Mouse (Mus musculus) intestine, embryonic 16.5 days (tissue): Measurements from ENCODE around the gene Fut2. TPM values are rescaled to one million over a fixed set of nuclear protein-coding genes. Genes with fewer than 3 reads are reported as not detected.

ENCODE experiments used
- ATAC-seq: fragments of 200-750 bp; cut with Nextera tagmentation; 2 replicates; pipeline ENCODE4 v1.8.0; 2017; ENCODE audit warnings: moderate TSS enrichment, moderate library complexity
- H3K27ac ChIP-seq: fragments of 300-500 bp; sonication (generic); 2 replicates; pipeline ENCODE4 v1.5.1; 2014; ENCODE audit warnings: mild to moderate bottlenecking, low read length
- H3K27me3 ChIP-seq: fragments of 300-500 bp; sonication (generic); replicated peaks from 2 replicates; pipeline ENCODE4 v1.6.1; 2014; ENCODE audit warnings: low read length, control low read depth, mixed read lengths; ENCODE audit not compliant: control insufficient read depth, insufficient read depth
- H3K36me3 ChIP-seq: fragments of 300-500 bp; sonication (generic); 2 replicates; pipeline ENCODE4 v1.6.1; 2014; ENCODE audit warnings: low read length, control low read depth; ENCODE audit not compliant: control insufficient read depth, insufficient read depth
- H3K4me1 ChIP-seq: fragments of 300-500 bp; sonication (generic); 2 replicates; pipeline ENCODE4 v1.6.1; 2014; ENCODE audit warnings: low read length, control low read depth, mixed read lengths; ENCODE audit not compliant: control insufficient read depth, insufficient read depth
- H3K4me2 ChIP-seq: fragments of 300-500 bp; sonication (generic); 2 replicates; pipeline ENCODE4 v1.6.1; 2014; ENCODE audit warnings: low read depth, low read length, control low read depth
- H3K4me3 ChIP-seq: fragments of 300-500 bp; sonication (generic); 2 replicates; pipeline ENCODE4 v1.5.1; 2014; ENCODE audit warnings: mild to moderate bottlenecking, low read length
- H3K9ac ChIP-seq: fragments of 300-500 bp; sonication (generic); 2 replicates; pipeline ENCODE4 v1.6.1; 2014; ENCODE audit warnings: low read depth, low read length
- H3K9me3 ChIP-seq: fragments of 300-500 bp; sonication (generic); 2 replicates; pipeline ENCODE4 v1.6.1; 2016; ENCODE audit warnings: low read length, control low read depth; ENCODE audit not compliant: control insufficient read depth
- WGBS: fragments of 180-500 bp; shearing (Covaris S2); extraction: QIAGEN DNeasy Blood & Tissue Kit; methylation state at CpG from one replicate; pipeline ENCODE4 v1.1.7; 2014; 5-methylcytosine and 5-hydroxymethylcytosine counted together
- polyA plus RNA-seq: library from polyadenylated mRNA; unstranded; fragments of >200 nt; fragmentation: Nextera tagmentation; extraction: Ambion mirVana; gene quantifications from 2 replicates; pipeline ENCODE4 v1.2.1, GENCODE M21; 2015

Fut2 gene
- polyA plus RNA-seq, 1 experiment from 2014 or later, result 21.7 TPM

DNA sequence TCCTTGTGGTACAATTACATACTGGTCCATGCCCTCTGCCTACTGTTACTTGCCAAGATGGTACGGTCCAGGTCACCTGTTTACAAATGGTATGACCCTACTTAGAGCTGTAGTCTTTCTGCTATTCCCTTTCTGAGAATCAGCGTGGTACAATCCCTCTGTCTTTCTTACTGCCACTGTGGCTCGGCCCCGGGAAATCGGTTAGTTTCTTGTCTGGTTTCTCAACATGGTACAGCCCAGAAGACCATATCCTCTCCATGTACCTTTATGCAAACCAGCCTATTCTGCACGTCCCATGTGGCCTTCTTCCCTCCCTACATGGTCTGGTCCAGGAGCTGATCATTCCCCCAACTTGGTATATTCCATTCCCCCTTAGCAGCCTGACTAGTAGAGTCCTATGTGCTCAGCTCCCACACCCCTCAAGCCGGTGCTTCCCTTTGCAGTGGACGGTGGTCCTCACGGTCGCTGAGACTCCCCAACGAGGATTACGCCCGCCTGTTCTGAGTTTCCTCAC, 37.9 kb upstream of the Fut2 start:
- Histone ChIP-seq H3K9ac (peak overlapping the region; percentile 68), H3K36me3 (no peaks in the 10 kb centered on the region), H3K27ac (peak overlapping the region; percentile 89), H3K4me2 (peak overlapping the region; percentile 96), H3K4me1 (peaks cover 56% of the 10 kb centered on the region), H3K27me3 (peaks cover 16% of the 10 kb centered on the region), H3K4me3 (peak overlapping the region; percentile 70), H3K9me3 (no peaks in the 10 kb centered on the region)
- 1% methylated on average over 13 of the region's 13 CpGs for WGBS
- peak; percentile 47 for ATAC-seq

DNA sequence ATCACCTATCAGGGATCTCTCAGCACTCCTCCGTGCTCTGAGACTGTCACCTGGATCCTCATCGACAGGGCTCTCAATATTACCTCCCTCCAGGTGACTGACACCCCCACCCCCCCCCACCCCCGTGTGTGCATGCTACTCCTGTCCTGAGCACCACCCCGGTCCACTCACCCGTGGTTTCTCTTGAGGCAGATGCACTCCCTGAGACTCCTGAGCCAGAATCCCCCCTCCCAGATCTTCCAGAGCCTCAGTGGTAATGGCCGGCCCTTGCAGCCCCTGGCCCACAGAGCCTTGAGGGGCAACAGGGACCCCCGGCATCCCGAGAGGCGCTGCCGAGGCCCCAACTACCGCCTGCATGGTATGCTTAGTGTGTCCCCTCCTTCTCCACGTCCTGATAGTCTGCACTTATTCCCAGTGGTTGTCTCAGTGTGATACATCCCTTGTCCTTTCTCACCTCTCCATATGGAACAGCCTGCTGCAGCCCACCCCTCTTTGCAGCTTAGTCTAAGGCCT, 37.4 kb upstream of the Fut2 start:
- WGBS, result 49% methylated on average over 12 of the region's 12 CpGs
- peak overlapping the region; percentile 70 for H3K4me3 ChIP-seq
- peaks cover 20% of the 10 kb centered on the region for H3K27me3 ChIP-seq
- ATAC-seq, result no peak
- peak overlapping the region; percentile 68 for H3K9ac ChIP-seq
- H3K27ac ChIP-seq, result peak overlapping the region; percentile 89
- no peaks in the 10 kb centered on the region for H3K36me3 ChIP-seq
- peak overlapping the region; percentile 96 for H3K4me2 ChIP-seq
- no peaks in the 10 kb centered on the region for H3K9me3 ChIP-seq
- H3K4me1 ChIP-seq, result peaks cover 51% of the 10 kb centered on the region

DNA sequence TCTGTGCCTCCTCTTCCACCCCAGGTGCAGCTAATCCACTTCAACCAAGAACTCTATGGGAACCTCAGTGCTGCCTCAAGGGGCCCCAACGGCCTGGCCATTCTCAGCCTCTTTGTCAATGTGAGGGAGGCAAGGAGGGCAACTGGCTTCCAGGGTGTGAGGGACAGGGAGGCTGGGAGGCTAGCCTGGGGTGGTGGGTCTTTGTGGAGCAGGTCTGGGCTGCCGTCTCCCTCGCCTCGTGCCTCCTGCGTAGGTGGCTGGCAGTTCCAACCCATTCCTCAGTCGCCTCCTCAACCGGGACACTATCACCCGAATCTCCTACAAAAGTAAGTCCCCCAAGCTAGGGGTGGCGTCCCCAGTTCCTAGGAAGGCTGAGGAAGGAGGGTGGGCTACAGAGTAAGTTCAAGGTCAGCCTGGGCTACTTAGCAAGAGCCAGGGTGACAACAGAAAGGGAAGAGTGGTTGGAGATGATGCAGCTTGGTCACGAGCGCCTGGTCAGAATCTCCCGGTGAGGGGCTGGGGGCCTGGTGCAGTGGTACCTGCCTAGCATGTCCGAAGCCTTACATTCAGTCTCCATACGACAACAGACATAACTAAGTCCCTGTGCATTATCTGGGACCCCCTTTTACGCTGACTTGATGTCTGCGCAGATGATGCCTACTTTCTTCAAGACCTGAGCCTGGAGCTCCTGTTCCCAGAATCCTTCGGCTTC, 36.8 kb upstream of the Fut2 start:
- H3K4me1 ChIP-seq, result peaks cover 45% of the 10 kb centered on the region
- no peak overlapping the region for H3K4me3 ChIP-seq
- no peaks in the 10 kb centered on the region for H3K9me3 ChIP-seq
- WGBS, result 90% methylated on average over 17 of the region's 17 CpGs
- no peak overlapping the region for H3K4me2 ChIP-seq
- no peak overlapping the region for H3K27ac ChIP-seq
- no peak for ATAC-seq
- peaks cover 24% of the 10 kb centered on the region for H3K27me3 ChIP-seq
- H3K36me3 ChIP-seq, result no peaks in the 10 kb centered on the region
- peak overlapping the region; percentile 68; the same call in 1 of the 2 replicates for H3K9ac ChIP-seq

DNA sequence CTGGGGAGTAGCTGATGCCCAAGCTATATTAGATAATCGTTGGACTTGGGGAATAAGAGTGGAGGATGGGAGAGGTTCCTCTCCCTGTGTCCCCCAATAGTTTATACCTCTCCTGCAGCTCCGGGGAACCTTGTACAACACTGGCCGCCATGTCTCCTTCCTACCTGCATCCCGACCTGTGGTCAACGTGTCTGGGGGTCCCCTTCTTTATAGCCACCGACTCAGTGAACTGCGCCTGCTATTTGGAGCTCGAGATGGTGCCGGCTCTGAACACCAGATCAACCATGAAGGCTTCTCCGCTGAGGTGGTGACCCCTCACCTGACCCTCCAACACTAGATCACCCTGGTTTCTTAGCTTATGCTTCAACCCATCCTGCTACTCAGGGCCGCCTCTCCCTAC, 36.1 kb upstream of the Fut2 start:
- H3K4me2 ChIP-seq, result no peak overlapping the region
- no peak overlapping the region for H3K9ac ChIP-seq
- H3K4me1 ChIP-seq, result peaks cover 40% of the 10 kb centered on the region
- 93% methylated on average over 11 of the region's 11 CpGs for WGBS
- H3K27ac ChIP-seq, result no peak overlapping the region
- H3K36me3 ChIP-seq, result no peaks in the 10 kb centered on the region
- ATAC-seq, result no peak
- no peak overlapping the region for H3K4me3 ChIP-seq
- H3K27me3 ChIP-seq, result peaks cover 24% of the 10 kb centered on the region
- H3K9me3 ChIP-seq, result no peaks in the 10 kb centered on the region

DNA sequence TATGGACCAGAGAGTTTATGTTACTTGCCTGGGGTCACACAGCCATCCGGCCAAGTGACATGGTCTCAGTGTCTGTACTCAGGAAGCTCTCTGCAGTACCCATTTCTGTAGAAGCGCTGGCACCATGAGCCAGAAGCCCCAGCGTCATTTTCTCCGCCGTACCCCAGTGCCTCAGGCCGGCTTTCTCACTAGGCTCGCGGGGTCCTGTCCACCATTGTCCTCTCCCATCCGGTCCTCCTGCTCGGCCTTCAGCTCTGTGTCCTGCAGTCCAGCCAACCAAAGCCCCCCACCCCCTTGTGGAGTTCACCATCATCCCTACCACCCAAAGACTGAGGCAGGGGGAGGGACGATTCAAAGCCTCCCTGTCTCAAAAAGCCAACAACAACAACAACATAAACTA, 35.4 kb upstream of the Fut2 start:
- no peak for ATAC-seq
- Histone ChIP-seq H3K9ac (no peak overlapping the region), H3K36me3 (no peaks in the 10 kb centered on the region), H3K4me2 (no peak overlapping the region), H3K4me3 (no peak overlapping the region; the same call in 1 of the 2 replicates), H3K9me3 (no peaks in the 10 kb centered on the region), H3K4me1 (peaks cover 35% of the 10 kb centered on the region), H3K27ac (no peak overlapping the region), H3K27me3 (peaks cover 24% of the 10 kb centered on the region)
- 88% methylated on average over 11 of the region's 11 CpGs for WGBS

DNA sequence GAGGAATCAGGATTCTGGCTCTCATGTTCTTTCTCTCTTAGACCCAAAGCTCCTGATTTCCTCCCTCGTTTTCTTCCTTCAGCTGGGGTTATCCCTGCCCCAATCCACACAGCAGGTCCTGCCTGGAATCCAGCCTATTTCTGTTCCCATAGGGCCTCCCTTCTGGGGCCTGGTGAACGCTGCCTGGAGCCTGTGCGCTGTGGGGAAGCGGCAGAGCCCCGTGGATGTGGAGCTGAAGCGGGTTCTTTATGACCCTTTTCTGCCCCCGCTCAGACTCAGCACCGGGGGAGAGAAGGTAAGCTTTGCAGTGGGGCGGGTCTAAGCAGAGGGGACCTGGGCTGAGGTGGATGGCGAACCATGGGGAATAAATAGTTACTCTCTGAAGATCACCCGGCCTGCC, 34.9 kb upstream of the Fut2 start:
- H3K9me3 ChIP-seq, result no peaks in the 10 kb centered on the region
- 30% methylated on average over 11 of the region's 11 CpGs for WGBS
- H3K4me2 ChIP-seq, result peak overlapping the region; percentile 75
- peaks cover 30% of the 10 kb centered on the region for H3K4me1 ChIP-seq
- ATAC-seq, result no peak
- H3K36me3 ChIP-seq, result no peaks in the 10 kb centered on the region
- H3K27ac ChIP-seq, result peak overlapping the region; percentile 41; the same call in 1 of the 2 replicates
- H3K27me3 ChIP-seq, result peaks cover 24% of the 10 kb centered on the region
- H3K4me3 ChIP-seq, result peak overlapping the region; percentile 31
- peak overlapping the region; percentile 64 for H3K9ac ChIP-seq

DNA sequence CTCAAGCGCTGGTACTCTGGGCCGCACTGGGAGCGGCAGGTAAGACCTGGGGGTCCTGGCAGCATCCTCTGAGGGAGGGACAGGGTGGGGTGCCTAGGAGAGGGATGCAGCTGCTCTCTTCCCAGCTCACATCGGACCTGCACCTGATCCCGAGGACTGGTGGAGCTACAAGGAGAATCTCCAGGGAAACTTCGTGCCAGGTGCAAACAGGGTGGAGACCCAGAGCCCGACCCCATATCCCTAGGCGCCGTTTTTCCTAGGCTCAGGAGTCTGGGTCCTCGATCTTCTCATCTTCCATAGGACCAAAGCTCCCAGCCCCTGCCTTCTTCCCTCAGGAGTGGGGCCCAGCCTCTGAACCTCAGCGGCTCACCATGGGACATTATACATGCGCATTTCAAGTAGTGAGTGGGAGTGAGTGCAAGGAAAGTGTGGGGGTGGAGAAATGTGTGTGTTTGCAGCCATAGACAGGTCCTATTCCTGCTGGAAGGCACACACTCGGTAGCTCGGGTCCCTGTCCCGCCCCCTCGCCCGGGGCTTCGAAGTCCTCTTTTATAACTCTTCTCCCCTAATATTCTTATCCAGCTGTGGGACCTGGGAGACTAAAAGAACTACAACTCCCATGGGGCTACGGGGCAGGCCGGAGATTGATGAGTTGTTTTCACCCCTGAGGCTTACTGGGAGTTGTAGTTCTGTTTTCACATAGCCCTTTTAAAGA, 34.3 kb upstream of the Fut2 start:
- Histone ChIP-seq H3K4me3 (peak overlapping the region; percentile 43), H3K9me3 (no peaks in the 10 kb centered on the region), H3K4me2 (peak overlapping the region; percentile 75), H3K27me3 (peaks cover 24% of the 10 kb centered on the region), H3K36me3 (no peaks in the 10 kb centered on the region), H3K9ac (peak overlapping the region; percentile 66), H3K27ac (no peak overlapping the region), H3K4me1 (peaks cover 24% of the 10 kb centered on the region)
- WGBS, result 2% methylated on average over 20 of the region's 20 CpGs
- no peak for ATAC-seq

DNA sequence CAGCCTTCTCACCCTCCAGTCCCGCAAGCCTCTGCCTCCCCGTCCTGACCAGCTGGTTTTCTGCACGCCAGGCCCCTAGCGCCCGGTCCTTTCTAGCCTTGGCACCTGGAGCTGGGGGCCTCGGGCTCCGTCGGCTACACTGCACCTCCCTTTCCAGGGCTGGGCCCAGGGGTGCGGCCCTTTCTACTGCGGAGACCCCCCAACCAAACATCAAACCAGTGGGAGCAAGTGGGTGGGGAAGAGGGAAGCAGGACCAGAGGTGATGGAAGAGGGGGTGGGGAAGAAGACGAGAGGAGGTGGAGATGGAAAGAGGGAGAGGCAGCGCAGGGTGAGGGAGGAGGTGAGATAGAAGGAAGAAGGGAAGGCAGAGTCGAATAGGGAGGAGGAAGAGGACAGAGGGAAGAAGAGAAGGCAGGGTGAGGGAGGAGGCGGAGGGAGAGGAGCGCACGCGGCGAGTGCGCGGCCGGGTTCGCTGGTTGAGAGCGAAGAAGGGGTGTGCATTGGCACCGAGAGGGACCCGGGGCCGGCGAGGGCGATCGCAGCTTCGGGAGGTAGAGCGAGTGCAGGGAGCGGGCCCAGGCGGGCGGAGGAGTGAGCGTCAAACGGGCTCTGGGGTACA, 33.4 kb upstream of the Fut2 start, which contains the start of gene Car11:
Gene Car11 (plus strand): TSS at position 321 of the 619 bp plus-strand sequence.
- 4% methylated on average over 36 of the region's 36 CpGs for WGBS
- peaks cover 24% of the 10 kb centered on the region for H3K27me3 ChIP-seq
- no peaks in the 10 kb centered on the region for H3K9me3 ChIP-seq
- ATAC-seq, result no peak
- no peak within 1 kb of the TSS for H3K27ac ChIP-seq
- H3K4me1 ChIP-seq, result peaks cover 23% of the 10 kb centered on the region
- H3K36me3 ChIP-seq, result no peaks in the 10 kb centered on the region
- peak within 1 kb of the TSS; percentile 66 for H3K9ac ChIP-seq
- H3K4me2 ChIP-seq, result peak within 1 kb of the TSS; percentile 75
- peak within 1 kb of the TSS; percentile 43 for H3K4me3 ChIP-seq

DNA sequence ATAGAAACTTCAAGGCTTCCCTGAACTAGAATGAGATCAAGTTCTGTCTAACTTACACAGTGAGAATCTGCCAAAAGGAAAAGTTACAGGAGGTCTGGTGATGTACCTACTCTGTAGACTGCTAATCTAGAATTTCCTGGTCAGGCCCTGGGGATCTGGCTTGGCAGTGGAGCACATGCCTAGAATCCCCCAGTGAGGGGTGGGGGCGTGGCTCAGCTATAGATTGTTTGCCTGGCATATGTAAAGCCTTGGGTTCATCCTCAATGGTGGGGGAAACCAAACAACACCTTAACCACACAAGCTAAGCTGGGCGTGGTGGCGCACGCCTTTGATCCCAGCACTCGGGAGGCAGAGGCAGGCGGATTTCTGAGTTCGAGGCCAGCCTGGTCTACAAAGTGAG, 31.7 kb upstream of the Fut2 start:
- H3K4me1 ChIP-seq, result peaks cover 13% of the 10 kb centered on the region
- H3K4me3 ChIP-seq, result no peak overlapping the region
- no peak overlapping the region for H3K9ac ChIP-seq
- peaks cover 24% of the 10 kb centered on the region for H3K27me3 ChIP-seq
- H3K27ac ChIP-seq, result no peak overlapping the region
- no peaks in the 10 kb centered on the region for H3K9me3 ChIP-seq
- H3K36me3 ChIP-seq, result no peaks in the 10 kb centered on the region
- WGBS, result 80% methylated on average over 6 of the region's 7 CpGs
- H3K4me2 ChIP-seq, result no peak overlapping the region
- no peak for ATAC-seq
